Mouse (Mus musculus): ENCODE data around the gene Pde3a.

DNA sequence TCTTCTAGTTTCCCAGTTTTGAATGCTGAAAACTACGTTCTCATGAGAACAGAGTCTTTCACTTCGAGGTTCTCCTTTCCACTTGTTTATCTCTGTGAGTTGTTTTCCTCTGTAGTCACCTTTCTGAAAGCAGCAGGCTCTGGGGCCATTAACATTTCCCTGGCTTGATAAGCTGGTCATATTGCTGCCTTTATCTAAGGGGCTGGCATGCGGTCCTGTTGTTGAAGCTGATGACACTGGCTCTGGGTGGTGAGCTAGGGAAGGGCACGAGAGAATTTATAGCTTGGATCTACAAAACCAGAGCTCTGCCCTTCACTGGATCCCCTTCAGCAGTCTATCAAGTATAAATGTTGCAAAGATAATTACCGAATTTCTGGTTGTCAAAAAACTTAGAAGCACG, 24.6 kb downstream of the Pde3a start:
- no peak for TF ChIP-seq CTCF (IDR thresholded peaks at IDR 0.05; ENCODE audit: borderline replicate concordance, insufficient read depth, low read length)
- no peak for TF ChIP-seq POLR2A (IDR thresholded peaks at IDR 0.05; ENCODE audit: low read depth, low read length)

Data from embryonic fibroblast, embryonic 13.5 days (primary cell).